Comparison of ENCODE assay signal across 8 mouse cellular contexts in genomic region chr7:27541922-27542321, GRCm38 (mm10). TPM values are rescaled to one million over a fixed set of nuclear protein-coding genes. Genes with fewer than 3 reads are reported as not detected.
DNase-seq lines count a peak whose midpoint lies in the region; ATAC-seq and TF ChIP-seq lines count a peak whose summit lies in the region.

No protein-coding gene starts in this region.

- ATAC-seq in heart, embryonic 12.5 days (ENCODE audit: insufficient number of reproducible peaks, low FRiP score) = no peak
- ATAC-seq in forebrain, embryonic 13.5 days = no peak
- no peak for ATAC-seq in liver, embryonic 14.5 days (ENCODE audit: insufficient read depth)
- ATAC-seq in cerebellum, adult (ENCODE audit: insufficient number of reproducible peaks, low FRiP score, low TSS enrichment) = no peak

- no peaks in the 10 kb centered on the region for H3K9me3 ChIP-seq in heart, embryonic 12.5 days (replicated peaks)
- no peaks in the 10 kb centered on the region for H3K9me3 ChIP-seq in E14TG2a.4 (ENCODE audit: low read length)
- no peaks in the 10 kb centered on the region for H3K9me3 ChIP-seq in forebrain, embryonic 13.5 days (replicated peaks)
- H3K9me3 ChIP-seq in liver, embryonic 14.5 days (ENCODE audit: control insufficient read depth, low read length) = no peaks in the 10 kb centered on the region

- TF ChIP-seq CTCF in E14TG2a.4 (conservative IDR thresholded peaks at IDR 0.05; ENCODE audit: low read length) = no peak
- TF ChIP-seq CTCF in liver, embryonic 14.5 days (IDR thresholded peaks at IDR 0.05; ENCODE audit: low read depth) = no peak

- peak overlapping the region; percentile 57 for H3K4me3 ChIP-seq in heart, embryonic 12.5 days
- H3K4me3 ChIP-seq in E14TG2a.4 (replicated peaks; ENCODE audit: low read length) = peak overlapping the region; percentile 78
- peak overlapping the region; percentile 48 for H3K4me3 ChIP-seq in forebrain, embryonic 13.5 days
- peak overlapping the region; percentile 81 to 83 for H3K4me3 ChIP-seq in liver, embryonic 14.5 days (ENCODE audit: insufficient read depth in 1 of 2, low read depth in 2 of 2, low read length in 2 of 2)

- H3K4me2 ChIP-seq in heart, embryonic 12.5 days = peak overlapping the region; percentile 98
- peak overlapping the region; percentile 77 for H3K4me2 ChIP-seq in forebrain, embryonic 13.5 days
- H3K4me2 ChIP-seq in liver, embryonic 14.5 days (ENCODE audit: low read depth) = peak overlapping the region; percentile 96

- DNase-seq in heart, adult 9 months (ENCODE audit: low spot score in 2 of 2) = no peak
- DNase-seq in liver, embryonic 14.5 days (ENCODE audit: low read depth in 3 of 3, low spot score in 3 of 3) = no peak
- DNase-seq in urinary bladder, postnatal 14 days (ENCODE audit: low spot score) = no peak
- DNase-seq in urinary bladder, postnatal 4 days (ENCODE audit: low spot score in 2 of 2) = no peak

- H3K9ac ChIP-seq in heart, embryonic 12.5 days = peak overlapping the region; percentile 85
- H3K9ac ChIP-seq in forebrain, embryonic 13.5 days = peak overlapping the region; percentile 71
- H3K9ac ChIP-seq in liver, embryonic 14.5 days (replicated peaks) = peak overlapping the region; percentile 91

- no peaks in the 10 kb centered on the region for H3K27me3 ChIP-seq in heart, embryonic 12.5 days (replicated peaks)
- no peaks in the 10 kb centered on the region for H3K27me3 ChIP-seq in E14TG2a.4 (ENCODE audit: insufficient read depth, low read length)
- H3K27me3 ChIP-seq in forebrain, embryonic 13.5 days = no peaks in the 10 kb centered on the region
- no peaks in the 10 kb centered on the region for H3K27me3 ChIP-seq in liver, embryonic 14.5 days (ENCODE audit: control insufficient read depth, insufficient read depth, low read length)

- 48% methylated on average over 5 of the region's 5 CpGs for WGBS in heart, embryonic 12.5 days
- 65% methylated on average over 5 of the region's 5 CpGs for WGBS in forebrain, embryonic 13.5 days
- 53% methylated on average over 5 of the region's 5 CpGs for WGBS in liver, embryonic 14.5 days (ENCODE audit: insufficient replicate concordance)

- H3K27ac ChIP-seq in heart, embryonic 12.5 days (ENCODE audit: poor library complexity, severe bottlenecking) = no peak overlapping the region
- peak overlapping the region; percentile 25; the same call in 1 of the 2 replicates for H3K27ac ChIP-seq in forebrain, embryonic 13.5 days
- peak overlapping the region; percentile 72; the same call in 1 of the 2 replicates for H3K27ac ChIP-seq in liver, embryonic 14.5 days

- TF ChIP-seq EP300 in liver, embryonic 14.5 days (IDR thresholded peaks at IDR 0.05; ENCODE audit: low read depth) = no peak

- H3K4me1 ChIP-seq in heart, embryonic 12.5 days (replicated peaks) = peaks cover 20% of the 10 kb centered on the region
- H3K4me1 ChIP-seq in E14TG2a.4 (replicated peaks; ENCODE audit: low read depth, low read length) = peaks cover 68% of the 10 kb centered on the region
- peaks cover 16% of the 10 kb centered on the region for H3K4me1 ChIP-seq in forebrain, embryonic 13.5 days
- H3K4me1 ChIP-seq in liver, embryonic 14.5 days (replicated peaks; ENCODE audit: control insufficient read depth in 2 of 2, insufficient read depth in 2 of 2, low read length in 1 of 2) = peaks cover 58 to 60% of the 10 kb centered on the region in 2 experiments

- peaks cover 20% of the 10 kb centered on the region; the same call in 1 of the 2 replicates for H3K36me3 ChIP-seq in heart, embryonic 12.5 days
- H3K36me3 ChIP-seq in E14TG2a.4 (ENCODE audit: insufficient read depth, low read length) = peaks cover 65% of the 10 kb centered on the region
- peaks cover 35% of the 10 kb centered on the region for H3K36me3 ChIP-seq in forebrain, embryonic 13.5 days (ENCODE audit: poor library complexity, severe bottlenecking)
- H3K36me3 ChIP-seq in liver, embryonic 14.5 days (replicated peaks; ENCODE audit: control insufficient read depth, insufficient read depth, low read depth) = peaks cover 5% of the 10 kb centered on the region

RNA-seq across cellular contexts. Expression of gene Pld3, which starts 11.1 kb away (rescaled TPM):
- polyA plus RNA-seq in heart, embryonic 12.5 days (2016; fragmentation: Nextera tagmentation; extraction: Ambion mirVana) = 59.5 and 63.4 TPM in 2 replicates
- polyA plus RNA-seq in forebrain, embryonic 13.5 days (2015; fragmentation: Nextera tagmentation; extraction: Ambion mirVana) = 68.2 and 72.8 TPM in 2 replicates
- 48.9 and 55.9 TPM in 2 replicates for polyA plus RNA-seq in liver, embryonic 14.5 days (2012; rRNA removed)
- 55.0 TPM in 2 replicates for polyA plus RNA-seq in liver, embryonic 14.5 days (2014; fragmentation: Nextera tagmentation; extraction: Ambion mirVana)

RNA-seq across cellular contexts. Expression of gene 2310022A10Rik, which starts 11.1 kb away (rescaled TPM):
- 36.4 and 37.4 TPM in 2 replicates for polyA plus RNA-seq in heart, embryonic 12.5 days (2016; fragmentation: Nextera tagmentation; extraction: Ambion mirVana)
- 35.1 and 36.5 TPM in 2 replicates for polyA plus RNA-seq in forebrain, embryonic 13.5 days (2015; fragmentation: Nextera tagmentation; extraction: Ambion mirVana)
- 13.8 and 14.9 TPM in 2 replicates for polyA plus RNA-seq in liver, embryonic 14.5 days (2012; rRNA removed)
- 12.7 and 14.6 TPM in 2 replicates for polyA plus RNA-seq in liver, embryonic 14.5 days (2014; fragmentation: Nextera tagmentation; extraction: Ambion mirVana)

RNA-seq across cellular contexts. Expression of gene Hipk4, which starts 18.9 kb away (rescaled TPM):
- polyA plus RNA-seq in heart, embryonic 12.5 days (2016; fragmentation: Nextera tagmentation; extraction: Ambion mirVana) = 0.31 and 0.39 TPM in 2 replicates
- 0.50 and 0.56 TPM in 2 replicates for polyA plus RNA-seq in forebrain, embryonic 13.5 days (2015; fragmentation: Nextera tagmentation; extraction: Ambion mirVana)
- 0.49 and 0.50 TPM in 2 replicates for polyA plus RNA-seq in liver, embryonic 14.5 days (2012; rRNA removed)
- polyA plus RNA-seq in liver, embryonic 14.5 days (2014; fragmentation: Nextera tagmentation; extraction: Ambion mirVana) = 0.06 TPM in 1 of 2 replicates, not detected in the other

RNA-seq across cellular contexts. Expression of gene Prx, which starts 42.8 kb away (rescaled TPM):
- polyA plus RNA-seq in heart, embryonic 12.5 days (2016; fragmentation: Nextera tagmentation; extraction: Ambion mirVana) = 3.3 and 3.5 TPM in 2 replicates
- polyA plus RNA-seq in forebrain, embryonic 13.5 days (2015; fragmentation: Nextera tagmentation; extraction: Ambion mirVana) = 1.5 and 1.8 TPM in 2 replicates
- polyA plus RNA-seq in liver, embryonic 14.5 days (2012; rRNA removed) = 0.55 and 0.73 TPM in 2 replicates
- 0.23 and 0.29 TPM in 2 replicates for polyA plus RNA-seq in liver, embryonic 14.5 days (2014; fragmentation: Nextera tagmentation; extraction: Ambion mirVana)

RNA-seq across cellular contexts. Expression of gene Akt2, which starts 49.4 kb away (rescaled TPM):
- polyA plus RNA-seq in heart, embryonic 12.5 days (2016; fragmentation: Nextera tagmentation; extraction: Ambion mirVana) = 85.0 and 89.4 TPM in 2 replicates
- 75.2 and 82.2 TPM in 2 replicates for polyA plus RNA-seq in forebrain, embryonic 13.5 days (2015; fragmentation: Nextera tagmentation; extraction: Ambion mirVana)
- polyA plus RNA-seq in liver, embryonic 14.5 days (2012; rRNA removed) = 21.5 and 23.2 TPM in 2 replicates
- polyA plus RNA-seq in liver, embryonic 14.5 days (2014; fragmentation: Nextera tagmentation; extraction: Ambion mirVana) = 21.5 and 23.8 TPM in 2 replicates
